Mouse (Mus musculus): ENCODE results near the gene Pde10a.

- TF ChIP-seq CTCF (IDR thresholded peaks at IDR 0.05; ENCODE audit: low read depth): no peak
- TF ChIP-seq EP300 (IDR thresholded peaks at IDR 0.05; ENCODE audit: low read depth): no peak
Measured at GRCm38 (mm10) chr17:9033511-9033910, 508.3 kb downstream of the Pde10a start.

All from heart, postnatal 0 days (tissue).